Mouse (Mus musculus) kidney, adult 9 months (tissue): ENCODE results near the gene Olfr94.
"Not testable (repeated sequence)": the region's sequence is repeated elsewhere in the genome, so short reads cannot be mapped to it uniquely, and the experiment has no call there.

ENCODE experiments used
- DNase-seq: peaks from one replicate; pipeline ENCODE4 v3.0.0; 2022

Gene Olfr94

DNA sequence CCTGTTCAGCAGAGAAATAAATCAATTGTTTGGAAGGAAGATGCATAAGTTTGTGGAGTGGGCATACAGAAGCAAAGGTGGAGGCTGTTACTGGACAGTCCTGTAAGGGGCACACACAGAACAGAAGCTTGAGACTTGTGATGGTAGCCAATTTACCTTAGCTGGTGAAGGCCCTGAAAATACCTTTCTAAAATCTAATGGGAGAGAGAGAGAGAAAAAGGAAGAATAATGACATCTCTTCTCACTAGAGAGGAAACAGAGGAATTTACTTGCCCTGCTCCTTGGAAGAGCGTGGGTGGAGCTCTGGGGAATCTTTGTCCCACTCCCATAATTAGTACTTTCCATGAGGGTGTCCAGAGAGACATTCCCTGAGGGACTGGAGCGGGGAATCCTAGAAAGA is at the start of gene Olfr94:
Gene Olfr94 (minus strand): TSS at position 101 of the 400 bp plus-strand sequence.
- DNase-seq, result no peak

DNA sequence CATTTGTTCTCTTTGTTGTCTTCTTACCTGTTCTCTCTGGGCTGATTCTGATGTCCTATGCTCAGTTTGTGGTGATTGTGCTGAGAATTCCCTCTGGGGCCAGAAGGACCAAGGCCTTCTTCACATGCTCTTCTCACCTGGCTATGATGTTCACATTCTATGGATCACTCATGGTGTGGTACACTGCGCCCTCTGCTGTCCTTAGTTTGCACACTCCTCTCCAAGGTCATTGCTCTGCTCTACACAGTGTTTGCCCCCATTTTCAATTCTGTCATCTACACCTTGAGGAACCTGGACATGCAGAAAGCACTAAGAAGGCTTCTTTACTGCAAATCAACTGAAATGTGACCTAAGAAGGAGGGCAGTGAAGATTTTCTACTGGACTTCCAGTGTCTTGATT is 49.8 kb upstream of the Olfr94 start:
- peak; percentile 14 for DNase-seq

- DNase-seq, result no peak
Measured at GRCm38 (mm10) chr17:37249460-37249859, 48.7 kb upstream of the Olfr94 start.

DNA sequence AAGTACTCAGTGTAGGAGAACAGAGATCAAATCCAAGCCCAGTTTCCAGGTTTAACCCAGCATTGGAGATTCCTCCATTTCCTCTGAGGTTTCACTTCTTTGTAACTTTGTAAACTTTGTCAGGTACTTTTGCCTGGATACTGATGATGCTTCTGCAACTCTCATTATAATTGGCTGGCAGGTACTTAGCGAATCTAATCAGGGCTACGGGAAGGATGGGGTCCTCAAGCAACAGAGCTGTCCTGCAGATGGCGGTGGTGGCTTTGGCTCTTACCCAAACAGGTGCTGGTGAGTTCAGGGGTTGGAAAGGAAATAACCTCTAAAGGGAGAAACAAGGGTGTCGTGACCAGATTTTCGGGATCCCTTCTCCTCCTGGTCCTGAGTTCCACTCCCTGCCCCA is 45.9 kb upstream of the Olfr94 start:
- peak; percentile 69 for DNase-seq

- no peak for DNase-seq
Measured at GRCm38 (mm10) chr17:37242198-37242597, 41.4 kb upstream of the Olfr94 start.

DNA sequence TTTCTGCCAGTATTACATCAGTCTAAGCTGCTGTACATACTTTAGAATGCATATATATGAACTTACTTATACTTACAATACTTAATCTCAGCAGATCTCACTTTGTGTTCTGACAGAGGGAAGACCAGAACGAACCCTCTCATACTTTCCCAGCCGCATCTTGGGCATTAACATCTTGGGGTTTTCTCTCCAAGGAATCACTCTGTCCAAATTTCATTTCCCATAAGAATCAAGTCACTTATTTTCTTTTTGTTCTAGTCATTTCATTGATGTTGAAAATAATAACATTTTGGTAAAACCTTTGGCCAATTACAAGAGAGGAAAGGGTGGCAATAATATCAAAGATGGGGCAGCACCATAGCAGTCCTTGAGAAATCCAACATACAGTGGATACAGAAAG is 36.4 kb upstream of the Olfr94 start, which contains the start of gene Olfr97:
Gene Olfr97 (minus strand): TSS at position 101 of the 400 bp plus-strand sequence.
- DNase-seq, result not testable (repeated sequence)

DNA sequence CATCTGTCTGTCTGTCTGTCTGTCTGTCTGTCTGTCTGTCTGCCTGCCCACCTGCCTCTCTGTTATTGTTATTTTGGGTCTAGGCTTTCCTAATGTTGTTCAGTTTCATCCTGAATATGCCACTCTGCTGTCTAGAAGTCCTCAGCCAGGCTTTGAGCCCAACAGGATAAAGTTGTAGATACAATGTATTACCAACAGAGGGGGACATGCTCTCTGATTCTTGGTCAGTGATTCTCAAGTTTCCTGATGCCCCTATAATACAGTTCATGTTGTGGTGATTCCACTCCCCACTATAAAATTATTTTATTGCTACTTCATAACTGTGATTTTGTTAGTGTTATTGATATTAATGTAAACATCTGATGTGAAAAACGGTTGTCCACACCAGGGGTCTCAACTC is 21.1 kb upstream of the Olfr94 start:
- DNase-seq, result no peak

DNA sequence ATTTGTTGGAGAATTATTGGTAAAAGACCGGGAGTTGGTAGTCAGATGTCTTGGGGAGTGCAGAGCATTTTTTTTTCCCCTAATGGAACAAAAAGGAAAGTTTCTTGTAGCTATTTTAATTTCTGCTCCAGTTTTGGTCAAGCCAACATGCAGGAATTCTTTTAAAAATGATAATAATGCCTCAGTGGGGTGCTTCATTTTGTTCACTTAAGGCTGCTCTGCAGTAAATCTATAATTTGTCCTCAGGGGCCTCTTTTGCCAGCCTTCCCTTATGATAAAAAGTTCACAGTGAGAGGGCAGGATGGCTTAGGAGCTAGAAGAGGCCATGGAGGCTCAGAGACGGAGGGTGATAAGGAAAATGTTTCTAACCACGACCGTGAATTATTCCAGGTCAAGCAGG is 19.1 kb upstream of the Olfr94 start, which contains the start of gene Olfr96:
Gene Olfr96 (plus strand): TSS at position 301 of the 400 bp plus-strand sequence.
- DNase-seq, result no peak

DNA sequence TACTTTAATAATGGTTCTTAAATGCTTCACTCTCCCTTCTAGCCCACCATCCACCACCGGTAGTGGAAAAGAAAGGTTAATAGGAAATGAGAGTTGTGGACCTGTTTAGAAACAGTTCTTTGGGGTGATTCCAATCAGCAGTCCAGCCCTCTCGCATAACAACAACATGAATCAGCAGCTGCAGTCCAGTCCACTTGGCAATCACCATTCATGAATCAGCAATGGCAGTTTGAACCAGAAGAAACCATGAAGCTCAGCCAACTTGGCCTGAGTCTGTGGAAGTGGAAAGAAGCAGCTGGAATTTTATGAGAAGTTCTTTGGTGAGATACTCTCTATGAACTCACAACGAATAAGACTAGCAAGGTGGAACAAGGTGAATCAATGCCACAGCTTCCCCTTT is 17.7 kb upstream of the Olfr94 start:
- DNase-seq, result peak; percentile 24

DNA sequence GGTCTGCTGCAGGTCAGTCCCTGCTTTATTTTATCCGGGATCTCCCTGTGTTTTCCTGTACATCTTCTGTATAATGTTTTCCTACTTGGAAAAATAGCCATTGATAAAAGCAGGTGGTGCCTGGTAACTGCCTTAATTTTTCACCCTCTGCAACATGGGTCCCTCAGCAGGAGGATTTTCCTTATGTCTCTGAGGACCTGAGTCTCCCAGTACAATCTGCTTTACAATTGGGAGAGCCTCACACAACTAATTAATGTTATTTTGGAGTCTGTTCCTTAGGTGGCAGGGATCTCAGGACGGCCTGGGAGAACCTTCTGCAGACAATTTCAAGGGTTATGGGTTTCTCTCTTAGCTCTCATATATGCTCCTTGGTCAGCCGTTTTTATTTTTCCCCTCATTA is 12.2 kb upstream of the Olfr94 start, which contains the start of gene Olfr95:
Gene Olfr95 (minus strand): TSS at position 101 of the 400 bp plus-strand sequence.
- DNase-seq, result no peak

DNA sequence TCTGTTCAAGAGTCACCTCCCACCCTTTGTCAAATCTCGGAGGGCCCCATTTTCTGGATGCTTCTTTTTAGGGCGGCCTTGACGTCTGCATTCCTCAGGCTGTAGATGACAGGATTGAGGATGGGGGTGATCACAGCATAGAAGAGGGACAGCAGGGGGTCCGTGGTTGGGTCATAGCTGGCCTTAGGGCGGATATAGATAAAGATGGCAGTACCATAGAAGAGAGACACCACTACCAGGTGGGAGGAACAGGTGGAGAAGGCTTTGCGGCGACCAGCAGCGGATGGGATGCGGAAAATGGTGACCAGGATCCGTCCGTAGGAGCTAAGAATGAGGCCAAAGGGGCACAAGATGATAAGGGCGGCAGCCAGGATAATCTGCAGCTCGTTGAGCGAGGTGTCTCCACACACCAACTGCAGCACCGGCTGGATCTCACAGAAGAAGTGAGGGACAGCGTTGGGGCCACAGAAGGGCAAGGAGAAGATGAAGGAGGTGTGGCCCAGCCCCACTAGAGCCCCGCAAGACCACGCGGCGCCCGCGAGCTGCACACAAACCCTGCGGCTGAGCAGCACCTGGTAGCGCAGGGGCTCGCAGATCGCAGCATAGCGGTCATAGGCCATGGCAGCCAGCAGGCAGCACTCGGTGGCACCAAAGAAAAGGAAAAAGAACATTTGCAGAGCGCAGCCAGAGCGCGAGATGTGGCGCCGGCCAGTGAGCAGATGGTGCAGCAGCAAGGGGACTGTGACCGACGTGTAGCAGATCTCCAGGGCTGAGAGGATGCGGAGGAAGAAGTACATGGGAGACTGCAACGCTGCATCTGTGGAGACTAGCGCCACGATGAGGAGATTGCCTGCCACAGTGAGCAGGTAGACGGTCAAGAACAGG is 10.3 kb upstream of the Olfr94 start:
- DNase-seq, result no peak

DNA sequence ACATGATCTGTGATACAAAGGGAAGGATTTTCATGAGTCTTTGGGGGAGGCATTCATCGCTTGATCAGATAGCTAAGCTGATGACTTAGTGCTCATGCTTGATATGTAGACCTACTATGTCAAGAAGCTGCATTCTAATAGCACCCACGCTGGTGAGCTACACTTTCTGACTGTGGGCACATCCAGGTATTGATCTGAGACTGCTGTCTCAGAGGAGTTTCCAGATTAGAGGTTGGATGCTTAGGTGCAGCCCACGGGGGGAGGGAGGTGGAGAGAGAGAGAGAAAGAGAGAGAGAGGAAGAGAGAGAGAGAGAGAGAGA is 3.1 kb upstream of the Olfr94 start:
- DNase-seq, result no peak

DNA sequence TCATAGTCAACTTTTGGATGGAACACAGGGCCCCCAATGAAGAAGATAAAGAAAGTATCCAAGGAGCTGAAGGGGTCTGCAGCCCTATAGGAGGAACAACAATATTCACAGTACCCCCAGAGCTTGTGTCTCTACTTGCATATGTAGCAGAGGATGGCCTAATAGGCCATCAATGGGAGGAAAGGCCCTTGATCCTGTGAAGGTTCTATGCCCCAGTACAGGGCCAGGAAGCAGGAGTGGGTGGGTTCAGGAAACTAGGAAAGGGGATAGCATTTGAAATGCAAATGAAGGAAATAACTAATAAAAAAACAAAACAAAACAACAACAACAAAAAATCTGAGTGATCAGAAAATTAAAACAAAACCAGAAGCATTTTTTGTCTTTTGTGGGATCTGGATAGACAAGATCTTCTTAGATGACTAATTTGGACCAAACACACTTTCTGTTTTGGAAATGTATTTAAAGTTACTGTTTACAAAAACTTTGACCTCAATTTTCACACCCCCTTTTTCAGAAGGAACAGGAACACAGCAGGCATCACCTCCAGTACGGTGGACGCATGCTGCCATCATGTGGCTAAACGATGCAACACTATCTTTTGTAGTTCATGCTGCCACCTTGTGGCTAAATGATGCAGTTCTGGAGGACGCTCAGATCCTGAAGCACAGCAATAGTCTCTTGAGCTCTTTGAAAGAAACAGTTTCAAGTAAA is 2.6 kb upstream of the Olfr94 start:
- peak; percentile 86 for DNase-seq

- no peak for DNase-seq
Measured at GRCm38 (mm10) chr17:37196845-37197724, 3.7 kb downstream of the Olfr94 start.

DNA sequence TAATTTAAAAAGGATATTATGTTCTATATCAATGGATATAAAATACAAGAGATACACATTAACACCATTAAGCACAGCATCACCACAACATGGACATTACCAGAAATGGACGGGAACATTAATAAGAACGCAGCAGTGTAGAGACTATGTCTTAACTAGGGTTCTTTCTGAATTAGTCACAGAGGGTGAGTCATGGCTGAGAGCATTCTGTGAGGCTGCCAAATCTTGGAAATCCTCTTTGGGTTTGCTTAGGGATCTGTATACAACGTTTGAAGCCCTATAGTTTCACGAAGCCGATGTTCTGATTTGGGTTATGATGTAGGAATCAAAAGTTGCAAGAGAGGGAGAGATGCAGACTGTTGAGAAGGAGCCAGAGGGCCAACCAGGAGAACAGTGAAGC is 6.0 kb downstream of the Olfr94 start:
- no peak for DNase-seq

- DNase-seq, result no peak
Measured at GRCm38 (mm10) chr17:37193656-37194055, 7.1 kb downstream of the Olfr94 start, which contains the start of gene Ubd. Ubd (plus strand) TSS chr17:37193892.

GRCm38 (mm10) chr17:37193032-37193431 is 7.8 kb downstream of the Olfr94 start:
- no peak for DNase-seq

- DNase-seq, result peak; percentile 88
Measured at GRCm38 (mm10) chr17:37190711-37191110, 10.1 kb downstream of the Olfr94 start.

GRCm38 (mm10) chr17:37185474-37185873 is 15.3 kb downstream of the Olfr94 start:
- DNase-seq, result peak; percentile 5

DNA sequence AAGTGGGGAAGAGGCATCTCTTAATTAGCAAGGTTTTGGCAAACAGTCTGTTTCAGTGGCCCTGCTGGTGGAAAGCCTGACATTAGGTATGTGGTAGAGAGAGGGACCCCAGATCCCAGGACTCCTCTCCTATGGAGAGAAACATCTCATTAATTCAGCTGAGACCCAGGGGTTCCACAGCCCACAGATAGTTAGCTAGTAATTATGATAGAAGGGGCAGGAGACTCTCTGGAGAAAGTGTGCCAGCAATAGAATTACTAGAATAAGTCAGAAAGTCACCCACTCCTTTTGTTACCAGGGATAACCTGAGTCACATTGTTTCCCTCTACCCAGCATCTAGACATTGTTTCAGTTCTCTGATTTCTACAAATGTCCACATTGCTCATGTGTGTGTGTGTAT is 39.4 kb downstream of the Olfr94 start, which contains the start of gene Olfr93:
Gene Olfr93 (minus strand): TSS at position 101 of the 400 bp plus-strand sequence.
- no peak for DNase-seq
